Mouse (Mus musculus) liver, embryonic 14.5 days (tissue): ENCODE measurements around the gene Mob1a.

ENCODE experiments used
- CTCF ChIP-seq: IDR thresholded peaks from 2 replicates; pipeline ENCODE4 v1.5.1; 2016; ENCODE audit warnings: antibody characterized with exemption, low read depth, control low read depth
- EP300 ChIP-seq: IDR thresholded peaks from 2 replicates; pipeline ENCODE4 v1.6.1; 2016; ENCODE audit warnings: antibody characterized with exemption, low read depth

DNA sequence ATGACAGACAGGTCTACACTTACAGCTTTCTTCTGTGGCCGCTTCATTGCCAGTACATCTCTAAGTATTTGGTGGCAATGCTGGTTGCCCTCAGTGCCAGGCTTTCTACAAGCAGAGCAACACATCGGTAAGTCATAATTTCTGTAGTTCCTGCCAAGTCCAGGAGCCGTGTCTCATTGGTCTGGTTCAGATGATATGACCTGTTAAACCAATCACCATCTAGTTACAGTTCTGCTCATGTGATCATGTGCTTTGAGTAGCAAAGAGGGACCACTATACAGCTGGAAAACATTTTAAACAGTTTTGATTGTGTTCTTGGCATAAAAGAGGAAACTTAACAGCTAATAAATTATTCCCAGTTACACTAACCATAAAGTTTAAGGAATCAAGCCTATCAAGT lies 22.1 kb downstream of the Mob1a start:
- TF ChIP-seq CTCF = no peak
- no peak for TF ChIP-seq EP300
